Mouse (Mus musculus) cerebellum, postnatal 14 days (tissue): ENCODE results near the gene Pmpcb.

Source experiments
- DNase-seq, 2 experiments: peaks; one replicate each; pipeline ENCODE4 v3.0.0; 2021; ENCODE audit warnings: mixed read lengths in 2 of 2

Pmpcb gene

DNA sequence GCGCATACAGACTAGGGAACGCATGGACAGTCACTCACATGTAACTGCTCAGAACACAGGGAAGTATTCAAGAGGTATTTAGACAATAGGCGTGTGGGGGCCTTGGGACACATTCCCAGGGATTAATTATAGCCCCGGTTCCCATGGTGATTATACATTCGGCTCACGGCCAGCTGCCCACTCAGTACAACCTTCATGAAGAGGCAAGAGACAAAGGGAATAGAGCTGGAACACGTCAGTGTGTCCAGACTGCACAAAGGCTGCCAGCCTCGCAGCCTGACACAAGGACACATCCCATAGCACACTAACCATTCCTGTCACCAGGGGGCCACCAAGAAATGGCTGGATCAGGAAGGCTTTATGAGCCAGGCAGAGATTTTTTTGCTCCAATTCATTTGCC lies 4.0 kb upstream of the Pmpcb start:
- peak; percentile 84 for DNase-seq

DNA sequence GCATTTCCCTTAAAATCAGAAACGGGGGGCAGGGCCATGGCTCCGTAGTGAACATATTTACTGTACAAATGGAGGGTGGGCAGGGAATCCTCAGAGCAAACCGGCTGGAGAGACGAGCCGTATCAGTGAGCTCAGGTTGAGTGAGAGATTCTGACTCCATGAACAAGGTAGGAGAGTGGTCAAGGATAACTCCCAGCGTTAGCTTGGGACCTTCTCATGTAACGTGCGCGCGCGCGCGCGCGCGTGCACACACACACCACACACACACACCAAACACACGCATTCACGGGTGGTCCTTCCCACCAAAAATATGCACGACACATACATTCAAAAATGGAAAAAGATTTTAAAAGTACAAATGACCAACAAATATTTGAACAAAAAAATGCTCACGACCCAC lies 1.8 kb upstream of the Pmpcb start:
- no peak for DNase-seq

- DNase-seq = peak; percentile 62 to 87
Measured at GRCm38 (mm10) chr5:21735584-21735983, 1.4 kb upstream of the Pmpcb start.

DNA sequence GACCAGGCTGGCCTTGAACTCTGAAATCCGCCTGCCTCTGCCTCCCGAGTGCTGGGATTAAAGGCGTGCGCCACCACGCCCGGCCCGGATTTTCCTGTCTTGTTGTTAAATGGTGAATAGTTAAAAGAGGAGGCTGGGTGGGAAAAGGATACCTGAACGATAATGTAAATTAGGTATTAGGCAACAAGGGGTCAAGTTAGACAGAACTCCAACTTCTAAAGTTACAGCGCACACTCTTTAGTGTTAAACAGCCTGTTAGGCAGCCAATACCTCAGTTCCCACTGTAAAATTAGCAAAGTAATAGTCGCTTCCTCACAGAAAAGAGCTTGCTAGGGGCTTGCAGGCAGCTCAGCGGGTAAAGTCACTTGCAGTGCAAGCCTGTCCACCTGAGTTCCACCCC lies 895 bp upstream of the Pmpcb start:
- DNase-seq = no peak

GRCm38 (mm10) chr5:21737620-21738019 lies 679 bp downstream of the Pmpcb start:
- DNase-seq = no peak

- no peak for DNase-seq
Measured at GRCm38 (mm10) chr5:21739120-21739519, 2.2 kb downstream of the Pmpcb start.

DNA sequence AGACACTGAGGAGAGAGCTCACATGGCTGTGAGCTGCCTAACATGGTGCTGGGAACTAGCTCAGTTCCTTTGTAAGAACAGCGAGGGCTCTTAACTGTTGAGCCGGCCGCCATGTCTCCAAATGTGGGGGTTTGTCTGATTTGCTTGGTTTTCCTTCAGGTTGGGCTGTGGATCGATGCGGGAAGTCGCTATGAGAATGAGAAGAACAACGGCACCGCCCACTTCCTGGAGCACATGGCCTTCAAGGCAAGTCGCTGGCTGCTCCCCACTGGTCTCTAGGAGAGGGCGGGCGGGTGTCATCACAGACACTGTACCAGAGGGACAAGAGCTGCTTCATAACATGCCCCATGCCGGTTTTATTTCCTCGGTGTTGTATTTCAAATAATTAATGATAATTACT lies 2.9 kb downstream of the Pmpcb start:
- no peak for DNase-seq

GRCm38 (mm10) chr5:21743606-21744005 lies 6.7 kb downstream of the Pmpcb start:
- no peak for DNase-seq

DNA sequence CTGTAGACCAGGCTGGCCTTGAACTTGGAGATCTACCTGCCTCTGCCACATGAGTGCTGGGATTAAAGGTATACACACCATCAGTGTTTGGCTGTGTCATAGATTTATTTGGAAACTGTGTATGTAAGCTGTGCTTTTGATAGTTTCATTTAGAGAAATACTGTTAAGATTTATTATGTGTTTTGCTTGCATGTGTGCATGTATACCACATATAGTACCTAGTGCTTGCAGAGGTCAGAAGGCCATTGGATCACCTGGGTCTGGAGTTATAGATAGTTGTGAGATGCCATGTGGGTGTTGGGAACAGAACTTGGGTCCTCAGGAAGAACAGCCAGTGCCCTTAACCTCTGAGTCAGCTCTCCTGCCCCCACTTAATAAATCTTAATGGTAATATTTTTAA lies 7.7 kb downstream of the Pmpcb start:
- DNase-seq = no peak

DNA sequence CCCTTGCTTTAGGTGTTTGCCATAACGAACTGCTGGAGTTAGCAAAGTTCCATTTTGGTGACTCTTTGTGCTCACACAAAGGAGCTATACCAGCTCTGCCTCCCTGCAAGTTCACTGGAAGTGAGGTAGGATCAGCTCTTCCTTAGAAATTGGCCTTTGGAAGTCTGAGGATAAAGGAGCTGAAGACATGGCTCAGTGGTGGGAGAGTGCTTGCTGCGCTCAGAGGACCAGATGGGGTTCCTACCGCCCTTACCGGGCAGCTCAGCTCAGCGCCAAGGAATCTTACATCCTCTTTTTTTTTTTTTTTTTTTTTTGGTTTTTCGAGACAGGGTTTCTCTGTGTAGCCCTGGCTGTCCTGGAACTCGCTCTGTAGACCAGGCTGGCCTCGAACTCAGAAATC lies 9.0 kb downstream of the Pmpcb start:
- no peak for DNase-seq

DNA sequence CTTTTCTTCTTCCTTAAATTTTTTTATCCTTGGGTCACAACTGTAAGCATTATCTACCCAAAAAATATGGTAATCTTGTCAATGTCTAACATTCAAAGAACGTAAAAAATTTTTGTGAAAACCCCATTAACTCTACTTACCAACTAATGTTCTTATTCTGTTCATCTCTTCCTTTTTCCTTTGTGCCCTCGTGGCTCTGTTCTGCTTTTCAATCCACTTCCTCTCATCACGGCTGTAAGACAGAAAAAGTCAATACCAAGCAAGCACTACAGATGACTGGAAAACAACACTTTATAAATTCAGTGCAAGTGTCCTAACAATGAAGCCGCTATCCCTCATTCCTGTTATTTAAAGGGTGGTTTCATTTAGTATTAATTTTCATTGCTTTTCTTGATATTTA lies 31.6 kb downstream of the Pmpcb start:
- no peak for DNase-seq

GRCm38 (mm10) chr5:21769841-21770240 lies 32.9 kb downstream of the Pmpcb start:
- no peak for DNase-seq

GRCm38 (mm10) chr5:21776491-21776890 lies 39.5 kb downstream of the Pmpcb start:
- DNase-seq = no peak

GRCm38 (mm10) chr5:21784161-21785052 lies 47.5 kb downstream of the Pmpcb start:
- DNase-seq = peak in 1 of 2 experiments; percentile 10

DNA sequence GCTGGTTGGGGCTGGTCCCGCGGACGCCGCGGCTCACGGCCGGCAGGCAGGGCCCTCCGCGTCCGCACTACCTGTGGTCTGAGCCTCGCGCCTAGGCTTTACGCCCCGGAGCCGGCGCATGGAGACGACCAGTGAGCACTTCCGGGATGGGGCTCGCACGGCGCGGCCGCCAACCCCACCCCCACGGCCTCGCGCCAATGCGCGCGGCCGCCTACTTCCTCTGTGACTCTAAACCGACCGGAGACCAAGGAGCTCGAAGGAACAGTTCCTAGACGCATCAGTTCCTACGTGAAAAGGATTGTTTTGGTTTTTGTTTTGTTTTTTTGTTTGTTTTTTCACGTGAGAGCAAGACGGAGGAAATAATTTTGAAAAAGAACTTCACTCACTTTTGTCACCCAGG lies 48.1 kb downstream of the Pmpcb start, which contains the start of the genes Dnajc2 and Psmc2:
Gene Dnajc2, minus strand, starts transcription at position 199 of the 400 bp plus-strand sequence.
Gene Psmc2, plus strand, starts transcription at position 231 of the 400 bp plus-strand sequence.
- DNase-seq = peak; percentile 93 to 95

GRCm38 (mm10) chr5:21785776-21786175 lies 48.8 kb downstream of the Pmpcb start:
- no peak for DNase-seq

DNA sequence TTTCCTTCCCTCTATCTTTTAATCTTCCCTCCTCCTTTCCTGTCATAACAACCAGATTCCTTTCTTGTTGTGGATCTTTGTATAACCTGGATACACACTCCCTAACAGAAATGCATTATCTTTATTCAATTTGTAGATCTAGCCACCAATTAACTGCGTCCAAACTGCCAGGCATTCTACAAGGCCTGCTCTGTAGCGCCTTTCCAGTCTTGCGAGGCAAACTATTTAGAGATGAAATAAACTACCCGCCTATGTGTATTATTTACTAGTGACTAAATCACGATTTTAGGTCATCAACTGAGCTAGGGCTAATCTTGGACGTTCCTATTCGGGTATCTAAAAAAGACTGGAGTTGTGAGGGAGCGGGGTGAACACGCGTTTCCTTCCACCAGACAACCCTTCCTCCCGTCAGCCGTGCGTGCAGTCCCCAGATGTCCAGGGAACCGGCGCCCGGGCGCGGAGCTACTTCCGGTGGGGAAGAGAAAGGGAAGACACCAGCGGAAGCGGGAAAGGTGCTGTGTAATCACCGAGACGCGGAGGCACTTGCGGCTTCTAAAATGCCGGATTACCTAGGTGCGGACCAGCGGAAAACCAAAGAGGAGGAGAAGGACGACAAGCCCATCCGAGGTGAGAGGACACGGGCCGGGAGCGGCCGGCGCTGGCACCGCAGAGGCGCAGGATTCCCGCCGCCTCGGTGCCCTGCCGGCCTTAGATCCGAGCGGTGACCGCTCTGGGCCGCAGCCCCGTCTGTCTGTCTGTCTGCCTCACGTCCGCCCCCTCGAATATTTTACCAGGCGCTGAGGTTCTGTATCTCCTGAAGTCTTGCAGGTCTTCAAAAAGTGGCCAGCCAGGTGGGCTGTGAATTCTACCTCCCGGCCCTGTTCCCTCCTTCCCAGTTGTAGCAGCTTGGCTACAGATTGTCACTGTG lies 49.6 kb downstream of the Pmpcb start:
- peak; percentile 96 for DNase-seq

GRCm38 (mm10) chr5:21787186-21788105 lies 50.5 kb downstream of the Pmpcb start:
- DNase-seq = no peak

DNA sequence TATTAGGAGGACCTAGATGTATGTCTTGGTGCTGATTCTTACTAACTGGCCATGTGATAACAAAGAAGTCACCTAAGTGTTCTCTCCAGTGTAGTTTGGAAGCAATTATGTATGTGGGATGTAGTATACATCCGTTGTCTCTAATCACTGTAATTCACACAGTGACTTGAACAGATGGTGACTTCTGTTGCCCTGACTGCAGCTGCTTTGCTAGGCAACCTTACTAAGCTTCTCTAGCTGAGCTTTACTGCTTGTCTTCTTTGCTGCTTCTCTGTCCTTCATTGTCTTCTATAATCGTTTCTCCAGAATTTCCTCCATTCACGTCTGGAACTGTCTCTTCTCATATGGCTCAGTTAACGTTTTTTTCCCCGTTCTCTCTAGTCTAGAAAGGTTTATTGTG lies 52.1 kb downstream of the Pmpcb start:
- no peak for DNase-seq

GRCm38 (mm10) chr5:21792166-21792565 lies 55.2 kb downstream of the Pmpcb start:
- no peak for DNase-seq

DNA sequence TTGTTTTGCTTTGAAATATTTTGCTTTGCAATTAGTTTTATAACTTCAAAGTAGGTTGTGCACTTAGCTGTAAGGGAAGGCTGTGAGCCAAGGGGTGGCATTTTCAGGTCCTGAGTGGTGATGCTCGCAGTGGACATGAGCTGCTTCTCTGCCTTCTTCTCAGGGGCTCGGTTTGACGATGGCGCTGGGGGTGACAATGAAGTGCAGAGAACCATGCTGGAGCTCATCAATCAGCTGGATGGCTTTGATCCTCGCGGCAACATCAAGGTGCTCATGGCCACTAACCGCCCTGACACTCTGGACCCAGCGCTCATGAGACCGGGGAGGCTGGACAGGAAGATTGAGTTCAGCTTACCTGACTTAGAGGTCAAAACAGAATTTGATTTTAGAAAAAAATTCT lies 66.0 kb downstream of the Pmpcb start:
- DNase-seq = no peak

DNA sequence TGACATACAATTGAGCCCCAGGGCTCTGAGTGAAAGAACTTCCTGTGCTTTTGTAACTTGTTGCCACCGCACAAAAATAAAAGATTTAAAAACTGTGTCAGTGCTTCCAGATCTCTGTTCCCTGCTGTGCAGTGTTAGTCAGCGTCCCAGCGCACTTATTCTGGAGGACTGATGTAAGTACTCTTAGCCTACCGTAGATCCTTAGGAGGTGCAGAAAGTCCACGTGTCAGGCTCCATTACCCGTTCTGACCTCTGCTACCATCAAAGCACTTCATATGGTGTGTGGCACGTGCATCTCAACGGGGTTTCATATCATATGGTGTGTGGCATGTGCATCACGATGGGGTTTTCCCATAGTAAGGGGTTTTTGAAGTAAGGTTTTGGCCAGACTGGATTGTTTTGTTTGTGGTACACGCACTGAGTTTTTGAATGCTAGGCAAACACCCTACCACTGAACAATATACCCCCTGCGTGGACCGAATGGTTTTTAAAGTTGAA lies 66.8 kb downstream of the Pmpcb start:
- no peak for DNase-seq
